Mouse (Mus musculus) liver, adult 2 months (tissue): ENCODE data around the gene Arid3b.

ENCODE experiments used
- CTCF ChIP-seq: fragments of 200-500 bp; IDR thresholded peaks from 2 replicates; pipeline ENCODE4 v1.5.1; 2011; ENCODE audit warnings: low read depth, low read length, control low read depth
- POLR2A ChIP-seq: fragments of 200-500 bp; IDR thresholded peaks from 2 replicates; pipeline ENCODE4 v1.6.1; 2011; ENCODE audit warnings: low read length, control low read depth; ENCODE audit not compliant: insufficient read depth; ENCODE audit errors: extremely low read depth

DNA sequence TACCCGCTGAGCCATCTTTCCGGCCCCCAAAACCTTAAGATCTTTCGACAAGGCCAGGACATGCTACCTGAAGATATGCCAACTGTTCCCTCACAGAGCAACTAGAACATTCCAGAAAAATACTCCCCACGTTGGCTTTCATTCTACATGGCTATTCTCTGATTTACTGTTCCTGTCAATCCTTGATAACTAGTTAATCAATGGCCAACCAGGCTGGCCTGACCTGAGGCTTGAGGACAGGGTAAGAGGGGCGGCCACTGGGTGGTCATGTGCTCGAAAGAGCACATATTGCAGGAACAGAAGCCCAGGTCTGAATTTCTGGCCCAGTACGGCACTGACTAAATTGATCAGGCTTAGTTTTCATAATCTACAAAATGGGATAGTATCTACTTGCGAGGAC lies 39.1 kb downstream of the Arid3b start:
- no peak for TF ChIP-seq POLR2A
- TF ChIP-seq CTCF: no peak
